Mouse (Mus musculus) erythroblast, adult 5-6 weeks (primary cell): ENCODE results near the gene Btbd11. TPM values are rescaled to one million over a fixed set of nuclear protein-coding genes. Genes with fewer than 3 reads are reported as not detected.

Experiments
- ATAC-seq: replicated peaks from 2 replicates; pipeline ENCODE4 v1.8.0; 2016; ENCODE audit warnings: moderate number of reproducible peaks, mild to moderate bottlenecking, moderate TSS enrichment, inconsistent platforms; ENCODE audit not compliant: poor library complexity, low FRiP score, severe bottlenecking
- total RNA-seq, 2 experiments: library from RNA; stranded (forward) in 1 of 2; stranded (reverse) in 1 of 2; fragments of 150-400 nt in 1 of 2; fragments of 200-764, 138-1000 nt in 1 of 2; gene quantifications; 2 replicates each; pipeline versions ENCODE4 v1.2.3 to v1.2.4; 2015 to 2017; ENCODE audit warnings: low replicate concordance in 2 of 2

The Btbd11 gene
- total RNA-seq (2015; ENCODE audit: low replicate concordance) (0.38 TPM in 1 of 2 replicates, not detected in the other), total RNA-seq (2017; ENCODE audit: low replicate concordance) (0.14 and 0.85 TPM in 2 replicates)

- ATAC-seq: no peak
Measured at GRCm38 (mm10) chr10:85386605-85387218, at the start of gene Btbd11. Btbd11 (plus strand) TSS chr10:85386814.

- no peak for ATAC-seq
Measured at GRCm38 (mm10) chr10:85338733-85339132, 47.9 kb upstream of the Btbd11 start.

DNA sequence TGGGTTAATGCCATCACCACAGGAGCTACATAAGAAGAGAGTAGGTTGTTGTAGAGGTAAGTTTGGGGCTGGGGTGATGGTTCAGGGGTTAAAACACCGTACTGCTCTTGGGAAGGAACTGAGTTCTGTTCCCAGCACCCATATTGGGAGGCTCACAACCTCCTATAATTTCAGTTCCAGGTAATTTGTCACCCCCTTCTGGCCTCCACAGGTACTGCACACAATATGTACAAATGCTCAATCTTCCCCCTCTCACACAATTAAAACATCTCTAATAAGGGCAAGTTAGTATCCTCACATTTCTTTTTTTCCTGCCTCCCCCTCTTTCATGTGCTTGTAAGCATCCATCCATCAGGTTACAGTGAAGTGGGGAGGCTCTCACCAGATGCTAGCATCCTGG lies 44.7 kb upstream of the Btbd11 start:
- no peak for ATAC-seq

DNA sequence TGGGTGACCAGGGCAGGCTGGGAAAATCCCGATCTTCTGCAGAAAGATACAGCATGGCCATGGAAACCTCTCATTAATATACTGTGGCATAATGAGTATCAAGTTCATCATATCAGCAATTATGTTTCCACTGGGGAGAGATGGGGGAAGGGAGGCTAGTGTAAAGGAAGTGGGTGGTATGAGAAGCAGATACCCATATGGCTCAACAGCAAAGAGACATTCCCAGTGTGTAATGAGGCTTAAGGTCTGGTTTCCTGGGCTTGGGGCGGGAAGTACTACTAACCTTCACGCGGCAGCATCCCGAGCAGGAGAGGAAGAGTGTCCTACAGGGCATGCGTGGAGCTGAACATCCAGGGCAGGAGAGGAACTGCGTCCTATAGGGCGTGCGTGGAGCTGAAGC lies 39.4 kb upstream of the Btbd11 start:
- no peak for ATAC-seq

GRCm38 (mm10) chr10:85352505-85352904 lies 34.1 kb upstream of the Btbd11 start:
- no peak for ATAC-seq

DNA sequence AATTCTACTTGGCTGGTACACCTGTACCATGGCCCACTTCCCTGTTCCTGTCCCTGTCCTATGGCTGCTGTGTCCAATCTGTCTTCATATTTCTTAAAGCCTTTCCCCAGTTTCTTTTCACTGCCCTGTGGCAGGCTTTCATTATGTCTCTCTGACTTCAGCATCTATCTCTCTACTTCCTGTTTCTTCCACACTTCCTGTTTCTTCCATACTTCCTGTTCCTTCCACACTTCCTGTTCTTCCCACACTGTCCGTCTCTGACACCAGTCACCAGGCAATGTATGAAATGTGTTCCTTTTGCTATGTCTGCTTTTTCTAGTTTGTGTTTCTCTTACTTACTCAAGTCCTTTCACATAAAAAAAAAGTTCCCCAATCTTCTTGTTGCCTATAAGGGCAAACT lies 32.3 kb upstream of the Btbd11 start:
- ATAC-seq: no peak

DNA sequence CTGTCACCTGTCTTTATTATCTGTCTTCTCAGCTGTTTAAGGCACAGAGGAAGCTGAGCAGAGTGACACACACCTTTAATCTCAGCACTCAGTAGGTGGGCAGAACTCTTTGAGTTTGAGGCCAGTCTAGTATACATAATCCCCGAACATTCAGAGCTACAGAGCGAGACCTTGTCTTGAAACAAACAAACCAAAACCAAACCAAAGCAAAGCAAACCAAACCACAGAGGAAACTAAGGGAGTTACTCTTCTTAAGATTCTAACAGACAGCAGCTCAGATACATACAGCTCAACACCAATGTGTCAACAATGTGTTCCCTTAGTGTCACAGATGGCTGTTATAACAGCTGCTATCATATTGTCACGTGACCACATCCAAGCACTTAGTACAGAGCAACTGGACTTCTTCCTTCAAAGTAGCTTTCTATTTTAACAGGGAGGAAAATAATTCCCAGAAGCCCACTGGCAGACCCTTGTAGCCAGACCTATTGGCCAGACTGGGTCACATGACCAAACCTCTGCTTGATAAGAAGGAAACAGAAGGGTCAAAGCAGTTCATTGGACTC lies 27.0 kb upstream of the Btbd11 start:
- no peak for ATAC-seq

DNA sequence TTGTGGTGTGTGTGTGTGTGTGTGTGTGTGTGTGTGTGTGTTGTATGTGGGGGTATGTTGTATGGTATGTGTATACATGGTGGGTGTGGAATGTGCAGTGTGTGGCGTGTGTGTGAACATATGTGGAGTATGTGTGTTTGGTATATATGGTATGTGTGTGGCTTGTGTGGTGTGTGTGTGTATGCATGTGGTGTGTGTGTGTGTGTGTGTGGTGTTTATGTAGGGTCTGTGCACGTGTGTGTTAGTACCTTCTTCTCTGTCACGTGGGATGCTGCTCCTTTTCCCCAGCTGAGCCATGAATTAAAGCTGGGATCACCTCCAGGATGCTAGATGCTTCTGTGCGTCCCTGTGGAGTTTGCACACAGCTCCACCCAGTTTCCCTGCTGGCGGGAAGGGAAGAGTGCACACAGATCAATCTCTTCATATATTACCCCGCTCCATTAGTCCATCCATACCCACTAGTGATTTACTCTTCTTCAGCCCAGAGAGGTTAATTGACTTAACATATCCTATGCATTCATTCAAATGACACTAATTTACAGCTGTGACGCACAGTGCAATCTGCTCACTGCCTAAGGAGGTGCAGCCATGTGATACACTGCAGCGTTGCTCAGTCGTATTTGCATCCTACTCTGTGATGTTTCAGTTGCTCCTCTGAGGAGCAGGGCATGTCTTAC lies 23.7 kb upstream of the Btbd11 start:
- no peak for ATAC-seq

- no peak for ATAC-seq
Measured at GRCm38 (mm10) chr10:85366876-85367275, 19.7 kb upstream of the Btbd11 start.

DNA sequence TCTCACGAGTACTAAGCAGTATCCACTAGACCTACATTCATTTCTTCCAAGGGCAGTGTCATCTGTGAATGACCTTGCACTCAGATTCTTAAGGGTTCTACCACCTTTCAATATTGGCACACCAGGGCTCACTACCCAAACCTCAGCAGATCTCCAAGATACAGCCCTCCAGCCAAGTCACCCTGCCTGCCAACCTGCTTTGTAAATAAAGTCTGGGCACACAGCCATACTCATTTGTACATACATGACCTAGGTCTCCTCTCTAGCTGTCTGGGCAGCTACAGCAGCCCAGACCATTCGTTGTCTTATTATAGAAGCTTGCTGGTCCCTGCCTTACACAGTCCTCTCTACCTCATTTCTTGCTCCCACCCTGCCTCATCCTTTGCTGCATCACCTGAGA lies 15.3 kb upstream of the Btbd11 start:
- ATAC-seq: no peak

GRCm38 (mm10) chr10:85372108-85372507 lies 14.5 kb upstream of the Btbd11 start:
- no peak for ATAC-seq

GRCm38 (mm10) chr10:85378972-85379371 lies 7.6 kb upstream of the Btbd11 start:
- no peak for ATAC-seq

- no peak for ATAC-seq
Measured at GRCm38 (mm10) chr10:85382981-85383380, 3.6 kb upstream of the Btbd11 start.

DNA sequence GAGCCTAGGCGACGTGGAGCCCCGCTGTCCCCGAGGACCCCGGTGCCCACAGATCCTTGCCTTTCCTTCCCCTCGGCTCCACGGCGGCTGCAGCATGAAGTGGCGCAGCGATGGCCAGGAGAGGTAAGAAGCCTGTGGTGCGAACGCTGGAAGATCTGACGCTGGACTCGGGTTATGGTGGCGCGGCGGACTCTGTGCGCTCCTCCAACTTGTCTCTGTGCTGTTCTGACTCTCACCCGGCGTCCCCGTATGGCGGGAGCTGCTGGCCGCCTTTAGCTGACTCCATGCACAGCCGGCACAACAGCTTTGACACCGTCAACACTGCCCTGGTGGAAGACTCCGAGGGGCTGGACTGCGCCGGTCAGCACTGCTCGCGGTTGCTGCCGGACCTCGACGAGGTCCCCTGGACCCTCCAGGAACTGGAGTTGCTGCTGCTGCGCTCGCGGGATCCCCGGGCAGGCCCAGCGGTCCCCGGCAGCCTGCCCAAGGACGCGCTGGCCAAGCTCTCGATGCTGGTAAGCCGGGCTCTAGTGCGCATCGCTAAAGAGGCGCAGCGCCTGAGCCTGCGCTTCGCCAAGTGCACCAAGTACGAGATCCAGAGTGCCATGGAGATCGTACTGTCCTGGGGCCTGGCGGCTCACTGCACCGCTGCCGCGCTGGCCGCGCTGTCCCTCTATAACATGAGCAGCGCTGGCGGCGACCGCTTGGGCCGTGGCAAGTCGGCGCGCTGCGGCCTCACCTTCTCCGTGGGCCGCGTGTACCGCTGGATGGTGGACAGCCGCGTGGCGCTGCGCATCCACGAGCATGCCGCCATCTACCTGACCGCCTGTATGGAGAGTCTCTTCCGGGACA lies 831 bp downstream of the Btbd11 start:
- no peak for ATAC-seq

DNA sequence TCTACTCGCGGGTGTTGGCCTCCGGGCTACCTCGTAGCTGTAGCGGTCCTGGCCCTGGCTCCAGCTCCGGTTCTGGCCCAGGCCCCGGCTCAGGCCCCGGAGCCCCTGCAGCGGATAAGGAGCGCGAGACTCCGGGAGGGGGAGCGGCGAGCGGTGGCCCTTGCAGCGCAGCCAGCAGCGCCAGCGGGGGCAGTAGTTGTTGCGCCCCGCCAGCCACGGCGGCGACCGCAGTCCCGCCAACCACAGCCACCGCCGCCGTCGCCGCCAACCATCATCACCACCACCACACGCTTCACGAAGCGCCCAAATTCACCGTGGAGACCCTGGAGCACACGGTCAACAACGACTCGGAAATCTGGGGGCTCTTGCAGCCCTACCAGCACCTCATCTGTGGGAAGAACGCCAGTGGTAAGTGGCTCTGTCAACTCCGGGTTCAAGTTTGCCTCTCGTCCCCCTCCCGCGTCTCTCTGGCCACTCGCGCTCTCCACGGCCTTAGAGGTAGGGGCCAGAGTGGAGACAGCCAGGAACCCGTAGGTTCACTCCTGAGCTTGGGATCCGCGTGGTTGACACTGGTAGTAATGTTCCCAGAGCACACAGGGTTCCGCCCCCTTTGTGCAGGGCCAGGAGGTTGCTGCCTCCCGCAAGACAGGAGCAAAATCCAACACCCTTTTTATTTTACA lies 1.6 kb downstream of the Btbd11 start:
- ATAC-seq: no peak

GRCm38 (mm10) chr10:85388751-85389115 lies 2.1 kb downstream of the Btbd11 start:
- no peak for ATAC-seq

DNA sequence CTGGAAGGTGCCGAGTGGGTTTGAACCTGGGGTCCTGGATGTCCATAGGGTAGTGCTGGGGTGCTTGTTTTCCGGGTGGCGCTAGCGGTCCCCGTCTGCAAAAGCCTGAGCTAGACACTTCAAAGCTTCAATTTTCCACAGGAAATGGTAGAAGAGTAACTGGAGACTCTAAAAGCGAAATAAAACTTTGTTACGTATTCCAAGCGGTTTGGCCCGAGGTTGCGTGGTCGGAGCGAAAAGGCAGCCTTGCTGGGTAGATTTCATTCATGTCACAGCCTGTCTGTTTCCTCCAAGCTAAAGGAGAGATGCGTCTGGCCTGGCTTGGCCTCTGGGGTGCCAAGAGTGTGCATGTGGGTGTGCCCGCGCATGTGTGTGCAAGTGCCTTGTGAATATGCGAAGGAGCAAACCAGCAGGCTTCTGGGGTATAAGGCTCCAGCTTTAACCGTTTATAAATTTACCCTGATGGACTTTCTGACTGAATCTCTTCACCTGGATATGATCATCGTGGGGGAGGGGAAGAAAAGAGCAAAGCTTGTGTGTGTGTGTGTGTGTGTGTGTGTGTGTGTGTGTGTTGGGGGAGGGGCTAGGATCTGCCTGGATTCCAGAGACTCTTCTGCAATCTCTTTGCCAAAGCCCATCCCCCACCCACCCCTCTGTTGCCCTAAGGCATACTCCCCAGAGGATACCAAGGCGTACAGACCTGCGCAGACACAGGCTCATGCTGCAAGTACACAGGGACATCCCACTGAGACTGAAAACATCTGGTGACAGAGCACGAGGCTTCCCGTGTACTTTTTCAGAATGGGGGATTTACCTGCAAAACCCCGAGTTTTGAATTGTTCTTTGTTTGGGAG lies 2.9 kb downstream of the Btbd11 start:
- no peak for ATAC-seq

DNA sequence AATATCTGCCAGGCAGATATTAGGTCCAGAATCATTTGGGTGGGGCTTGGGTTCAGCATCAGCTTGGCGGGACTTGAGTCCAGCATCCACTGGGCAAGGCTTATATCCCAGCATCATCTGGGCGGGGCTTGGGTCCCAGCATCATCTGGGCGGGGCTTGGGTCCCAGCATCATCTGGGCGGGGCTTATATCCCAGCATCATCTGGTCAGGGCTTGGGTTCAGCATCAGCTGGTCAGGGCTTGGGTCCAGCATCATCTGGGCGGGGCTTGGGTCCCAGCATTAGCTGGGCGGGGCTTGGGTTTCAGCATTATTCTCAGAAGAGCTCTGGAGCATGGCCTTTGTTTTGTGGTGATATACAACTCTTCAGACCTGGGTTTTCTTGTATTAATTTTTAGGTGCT lies 6.4 kb downstream of the Btbd11 start:
- ATAC-seq: no peak

DNA sequence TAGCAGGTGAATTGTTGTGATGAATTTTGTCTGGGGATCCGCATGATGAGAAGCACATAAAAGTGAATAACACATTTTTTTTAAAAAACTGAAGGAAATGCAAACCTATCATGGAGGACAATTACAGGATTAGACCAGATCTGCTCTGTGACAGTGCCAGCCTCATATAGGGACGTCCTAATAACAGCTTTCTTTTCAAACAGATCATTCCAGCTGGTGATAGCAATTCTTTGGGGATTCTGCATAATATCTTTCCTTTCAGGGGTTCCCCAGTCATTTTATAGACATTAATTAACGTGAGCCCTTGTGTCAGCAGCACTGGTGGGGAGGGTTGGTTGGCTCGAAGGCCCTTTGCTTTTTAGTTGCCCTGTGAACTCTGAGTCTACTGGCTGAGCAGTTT lies 7.9 kb downstream of the Btbd11 start:
- no peak for ATAC-seq
